Mouse (Mus musculus): ENCODE measurements at regions not wholly inside any gene's neighbourhood (a gene's known extent, or its start where the extent isn't known, plus 50 kb on each side); places are given as distances from the start of the nearest gene placed in this dataset.

- Histone ChIP-seq H3K9ac (replicated peaks; ENCODE audit: low read depth, low read length) (no peak overlapping the region), H3K4me2 (ENCODE audit: low read depth, low read length) (no peak overlapping the region), H3K4me1 (ENCODE audit: control insufficient read depth, insufficient read depth, low read length) (no peaks in the 10 kb centered on the region), H3K4me3 (ENCODE audit: low read depth, low read length) (no peak overlapping the region), H3K27ac (ENCODE audit: low read depth, low read length) (no peak overlapping the region), H3K9me3 (ENCODE audit: control insufficient read depth, low read length) (no peaks in the 10 kb centered on the region), H3K36me3 (ENCODE audit: control insufficient read depth, insufficient read depth, low read length) (no peaks in the 10 kb centered on the region), H3K27me3 (ENCODE audit: control insufficient read depth, insufficient read depth, low read length) (no peaks in the 10 kb centered on the region)
- ATAC-seq (ENCODE audit: low read depth), result no peak; the same call in 1 of the 2 replicates
- 31% methylated on average over 5 of the region's 5 CpGs for WGBS
These were observed 81.9 kb downstream of the Rpl14 start for GRCm38 (mm10) chr9:120653170-120653569.

GRCm38 (mm10) chr9:120654736-120655135, 83.5 kb downstream of the Rpl14 start:
- Histone ChIP-seq H3K36me3 (ENCODE audit: control insufficient read depth, insufficient read depth, low read length) (no peaks in the 10 kb centered on the region), H3K4me3 (ENCODE audit: low read depth, low read length) (no peak overlapping the region), H3K4me2 (ENCODE audit: low read depth, low read length) (no peak overlapping the region), H3K4me1 (ENCODE audit: control insufficient read depth, insufficient read depth, low read length) (no peaks in the 10 kb centered on the region), H3K9me3 (ENCODE audit: control insufficient read depth, low read length) (no peaks in the 10 kb centered on the region), H3K27ac (ENCODE audit: low read depth, low read length) (no peak overlapping the region), H3K9ac (replicated peaks; ENCODE audit: low read depth, low read length) (no peak overlapping the region), H3K27me3 (ENCODE audit: control insufficient read depth, insufficient read depth, low read length) (no peaks in the 10 kb centered on the region)
- WGBS, result 67% methylated on average over 1 of the region's 1 CpGs
- ATAC-seq (ENCODE audit: low read depth), result no peak

GRCm38 (mm10) chr9:120656976-120657375, 85.7 kb downstream of the Rpl14 start:
- Histone ChIP-seq H3K36me3 (ENCODE audit: control insufficient read depth, insufficient read depth, low read length) (no peaks in the 10 kb centered on the region), H3K27ac (ENCODE audit: low read depth, low read length) (no peak overlapping the region), H3K4me3 (ENCODE audit: low read depth, low read length) (no peak overlapping the region), H3K9me3 (ENCODE audit: control insufficient read depth, low read length) (no peaks in the 10 kb centered on the region), H3K4me2 (ENCODE audit: low read depth, low read length) (no peak overlapping the region), H3K9ac (replicated peaks; ENCODE audit: low read depth, low read length) (no peak overlapping the region), H3K4me1 (ENCODE audit: control insufficient read depth, insufficient read depth, low read length) (no peaks in the 10 kb centered on the region), H3K27me3 (ENCODE audit: control insufficient read depth, insufficient read depth, low read length) (no peaks in the 10 kb centered on the region)
- ATAC-seq (ENCODE audit: low read depth), result no peak
- WGBS, result 20% methylated on average over 6 of the region's 6 CpGs

- Histone ChIP-seq H3K4me1 (ENCODE audit: control insufficient read depth, insufficient read depth, low read length) (no peaks in the 10 kb centered on the region), H3K4me2 (ENCODE audit: low read depth, low read length) (no peak overlapping the region), H3K9ac (replicated peaks; ENCODE audit: low read depth, low read length) (no peak overlapping the region), H3K36me3 (ENCODE audit: control insufficient read depth, insufficient read depth, low read length) (no peaks in the 10 kb centered on the region), H3K27ac (ENCODE audit: low read depth, low read length) (no peak overlapping the region), H3K4me3 (ENCODE audit: low read depth, low read length) (no peak overlapping the region), H3K9me3 (ENCODE audit: control insufficient read depth, low read length) (no peaks in the 10 kb centered on the region), H3K27me3 (ENCODE audit: control insufficient read depth, insufficient read depth, low read length) (no peaks in the 10 kb centered on the region)
- ATAC-seq (ENCODE audit: low read depth), result no peak
These were observed 86.5 kb downstream of the Rpl14 start for GRCm38 (mm10) chr9:120657786-120658185.

- Histone ChIP-seq H3K9ac (replicated peaks; ENCODE audit: low read depth, low read length) (no peak overlapping the region), H3K4me3 (ENCODE audit: low read depth, low read length) (no peak overlapping the region), H3K9me3 (ENCODE audit: control insufficient read depth, low read length) (no peaks in the 10 kb centered on the region), H3K4me1 (ENCODE audit: control insufficient read depth, insufficient read depth, low read length) (no peaks in the 10 kb centered on the region), H3K4me2 (ENCODE audit: low read depth, low read length) (no peak overlapping the region), H3K27ac (ENCODE audit: low read depth, low read length) (no peak overlapping the region), H3K36me3 (ENCODE audit: control insufficient read depth, insufficient read depth, low read length) (no peaks in the 10 kb centered on the region), H3K27me3 (ENCODE audit: control insufficient read depth, insufficient read depth, low read length) (no peaks in the 10 kb centered on the region)
- ATAC-seq (ENCODE audit: low read depth), result no peak
- WGBS, result 73% methylated on average over 2 of the region's 2 CpGs
These were observed 87.3 kb downstream of the Rpl14 start for GRCm38 (mm10) chr9:120658576-120658975.

- Histone ChIP-seq H3K36me3 (ENCODE audit: control insufficient read depth, insufficient read depth, low read length) (no peaks in the 10 kb centered on the region), H3K4me3 (ENCODE audit: low read depth, low read length) (no peak overlapping the region), H3K9ac (replicated peaks; ENCODE audit: low read depth, low read length) (no peak overlapping the region), H3K4me2 (ENCODE audit: low read depth, low read length) (no peak overlapping the region), H3K27me3 (ENCODE audit: control insufficient read depth, insufficient read depth, low read length) (no peaks in the 10 kb centered on the region), H3K4me1 (ENCODE audit: control insufficient read depth, insufficient read depth, low read length) (no peaks in the 10 kb centered on the region), H3K9me3 (ENCODE audit: control insufficient read depth, low read length) (no peaks in the 10 kb centered on the region), H3K27ac (ENCODE audit: low read depth, low read length) (no peak overlapping the region)
- ATAC-seq (ENCODE audit: low read depth), result no peak
- 67% methylated on average over 5 of the region's 5 CpGs for WGBS
These were observed 90.0 kb downstream of the Rpl14 start for GRCm38 (mm10) chr9:120661226-120661625.

- no peaks in the 10 kb centered on the region for H3K9me3 ChIP-seq (ENCODE audit: control insufficient read depth, low read length)
- H3K27me3 ChIP-seq (ENCODE audit: control insufficient read depth, insufficient read depth, low read length), result no peaks in the 10 kb centered on the region
- no peak overlapping the region for H3K9ac ChIP-seq (replicated peaks; ENCODE audit: low read depth, low read length)
- no peak for ATAC-seq (ENCODE audit: low read depth)
- no peaks in the 10 kb centered on the region for H3K36me3 ChIP-seq (ENCODE audit: control insufficient read depth, insufficient read depth, low read length)
- H3K4me2 ChIP-seq (ENCODE audit: low read depth, low read length), result no peak overlapping the region
- no peaks in the 10 kb centered on the region for H3K4me1 ChIP-seq (ENCODE audit: control insufficient read depth, insufficient read depth, low read length)
- H3K4me3 ChIP-seq (ENCODE audit: low read depth, low read length), result no peak overlapping the region
- H3K27ac ChIP-seq (ENCODE audit: low read depth, low read length), result no peak overlapping the region
- 95% methylated on average over 7 of the region's 7 CpGs for WGBS
These were observed 90.5 kb downstream of the Rpl14 start for GRCm38 (mm10) chr9:120661641-120662227.

GRCm38 (mm10) chr9:120663181-120663580, 91.9 kb downstream of the Rpl14 start:
- no peak overlapping the region for H3K4me2 ChIP-seq (ENCODE audit: low read depth, low read length)
- H3K9me3 ChIP-seq (ENCODE audit: control insufficient read depth, low read length), result no peaks in the 10 kb centered on the region
- no peak for ATAC-seq (ENCODE audit: low read depth)
- no peak overlapping the region for H3K4me3 ChIP-seq (ENCODE audit: low read depth, low read length)
- 67% methylated on average over 6 of the region's 6 CpGs for WGBS
- no peaks in the 10 kb centered on the region for H3K36me3 ChIP-seq (ENCODE audit: control insufficient read depth, insufficient read depth, low read length)
- no peaks in the 10 kb centered on the region for H3K4me1 ChIP-seq (ENCODE audit: control insufficient read depth, insufficient read depth, low read length)
- no peak overlapping the region for H3K27ac ChIP-seq (ENCODE audit: low read depth, low read length)
- no peak overlapping the region for H3K9ac ChIP-seq (replicated peaks; ENCODE audit: low read depth, low read length)
- H3K27me3 ChIP-seq (ENCODE audit: control insufficient read depth, insufficient read depth, low read length), result no peaks in the 10 kb centered on the region

- Histone ChIP-seq H3K9me3 (ENCODE audit: control insufficient read depth, low read length) (no peaks in the 10 kb centered on the region), H3K9ac (replicated peaks; ENCODE audit: low read depth, low read length) (no peak overlapping the region)
- WGBS, result 99% methylated on average over 10 of the region's 10 CpGs
These were observed 92.8 kb downstream of the Rpl14 start for GRCm38 (mm10) chr9:120664086-120664485.

More at GRCm38 (mm10) chr9:120664086-120664485, 92.8 kb downstream of the Rpl14 start:
- no peaks in the 10 kb centered on the region for H3K4me1 ChIP-seq (ENCODE audit: control insufficient read depth, insufficient read depth, low read length)
- no peaks in the 10 kb centered on the region for H3K27me3 ChIP-seq (ENCODE audit: control insufficient read depth, insufficient read depth, low read length)
- H3K4me3 ChIP-seq (ENCODE audit: low read depth, low read length), result no peak overlapping the region
- H3K4me2 ChIP-seq (ENCODE audit: low read depth, low read length), result no peak overlapping the region
- no peak overlapping the region for H3K27ac ChIP-seq (ENCODE audit: low read depth, low read length)
- no peaks in the 10 kb centered on the region for H3K36me3 ChIP-seq (ENCODE audit: control insufficient read depth, insufficient read depth, low read length)
- ATAC-seq (ENCODE audit: low read depth), result no peak

Data from neural tube, embryonic 14.5 days (tissue).